Mouse (Mus musculus) CH12.LX (cell line): ENCODE data around the gene Esrrb. TPM values are rescaled to one million over a fixed set of nuclear protein-coding genes. Genes with fewer than 3 reads are reported as not detected.

Source experiments
- DNase-seq: peaks from one replicate; pipeline ENCODE4 v3.0.0-alpha.2; 2013; ENCODE audit errors: extremely low read depth
- H3K27ac ChIP-seq: 2 replicates; pipeline ENCODE4 v1.5.1; 2012; ENCODE audit warnings: low read depth, mild to moderate bottlenecking, control low read depth, moderate library complexity; ENCODE audit not compliant: insufficient read depth
- H3K27me3 ChIP-seq: replicated peaks from 2 replicates; pipeline ENCODE3; 2012; ENCODE audit warnings: inconsistent platforms
- H3K36me3 ChIP-seq, 2 experiments: replicated peaks in 1 of 2; 2 replicates each; pipeline versions ENCODE3 to v1.6.1; 2012; ENCODE audit warnings: inconsistent platforms in 1 of 2, low read length in 1 of 2, mild to moderate bottlenecking in 1 of 2, mixed read lengths in 1 of 2, moderate library complexity in 1 of 2; ENCODE audit not compliant: control insufficient read depth in 1 of 2, insufficient read depth in 1 of 2
- H3K4me1 ChIP-seq, 2 experiments: 2 replicates each; pipeline ENCODE4 v1.6.1; 2012; ENCODE audit warnings: inconsistent platforms in 1 of 2, moderate library complexity in 1 of 2; ENCODE audit not compliant: insufficient read depth in 2 of 2, control insufficient read depth in 1 of 2
- H3K4me2 ChIP-seq: 2 replicates; pipeline ENCODE4 v1.6.1; 2012; ENCODE audit warnings: low read depth, mild to moderate bottlenecking, control low read depth; ENCODE audit not compliant: poor library complexity, insufficient read depth, severe bottlenecking
- H3K4me3 ChIP-seq, 3 experiments: fragments of 150-350 bp in 1 of 3; sonication (generic) in 1 of 3; replicated peaks in 1 of 3; 2 replicates each; pipeline versions ENCODE3 to v1.5.1; 2011 to 2012; ENCODE audit warnings: low read depth in 2 of 3, low read length in 2 of 3, mild to moderate bottlenecking in 2 of 3, moderate library complexity in 2 of 3, control low read depth in 1 of 3, improper control_type of control experiment in 1 of 3, inconsistent platforms in 1 of 3, mixed read lengths in 1 of 3; ENCODE audit not compliant: poor library complexity in 1 of 3
- H3K79me2 ChIP-seq: replicated peaks from 2 replicates; pipeline ENCODE4 v1.6.1; 2012; ENCODE audit warnings: mild to moderate bottlenecking, moderate library complexity; ENCODE audit not compliant: control insufficient read depth, poor library complexity, insufficient read depth, severe bottlenecking; ENCODE audit errors: extremely low read depth
- H3K9ac ChIP-seq: 2 replicates; pipeline ENCODE4 v1.6.1; 2012; ENCODE audit warnings: low read depth, mild to moderate bottlenecking, control low read depth, moderate library complexity; ENCODE audit not compliant: insufficient read depth
- H3K9me3 ChIP-seq: replicated peaks from 2 replicates; pipeline ENCODE3; 2012; ENCODE audit warnings: low read length, inconsistent platforms, mixed read lengths
- CHD2 ChIP-seq: IDR thresholded peaks from 2 replicates; pipeline ENCODE4 v1.6.1; 2011; ENCODE audit warnings: low read length, improper control_type of control experiment
- CTCF ChIP-seq, 2 experiments: IDR thresholded peaks in 1 of 2; conservative IDR thresholded peaks in 1 of 2; 2 replicates each; pipeline ENCODE4 v1.5.1; 2011 to 2012; ENCODE audit warnings: low read depth in 2 of 2, low read length in 2 of 2, improper control_type of control experiment in 1 of 2, inconsistent platforms in 1 of 2, mild to moderate bottlenecking in 1 of 2, moderate library complexity in 1 of 2
- ELF1 ChIP-seq: IDR thresholded peaks from 2 replicates; pipeline ENCODE4 v1.6.1; 2014; ENCODE audit warnings: low read depth, mild to moderate bottlenecking, inconsistent platforms, low read length, improper control_type of control experiment
- ETS1 ChIP-seq: conservative IDR thresholded peaks from 2 replicates; pipeline ENCODE4 v1.6.1; 2012; ENCODE audit warnings: low read depth, mild to moderate bottlenecking, inconsistent platforms, low read length, improper control_type of control experiment, moderate library complexity
- GABPA ChIP-seq: IDR thresholded peaks from 2 replicates; pipeline ENCODE4 v1.6.1; 2012; ENCODE audit warnings: low read depth, low read length, improper control_type of control experiment, inconsistent platforms; ENCODE audit not compliant: insufficient replicate concordance
- IRF4 ChIP-seq: IDR thresholded peaks from 2 replicates; pipeline ENCODE4 v1.6.1; 2014; ENCODE audit warnings: low read depth, mild to moderate bottlenecking, inconsistent platforms, low read length, improper control_type of control experiment
- JUND ChIP-seq: conservative IDR thresholded peaks from 2 replicates; pipeline ENCODE4 v1.6.1; 2011; ENCODE audit warnings: low read depth, low read length, improper control_type of control experiment
- KAT2A ChIP-seq: IDR thresholded peaks from 2 replicates; pipeline ENCODE4 v1.6.1; 2012; ENCODE audit warnings: low read length, improper control_type of control experiment, inconsistent platforms; ENCODE audit not compliant: insufficient replicate concordance
- MAFK ChIP-seq: IDR thresholded peaks from 2 replicates; pipeline ENCODE4 v1.6.1; 2011; ENCODE audit warnings: low read length, improper control_type of control experiment; ENCODE audit not compliant: insufficient replicate concordance
- MEF2A ChIP-seq: IDR thresholded peaks from 2 replicates; pipeline ENCODE4 v1.6.1; 2014; ENCODE audit warnings: low read depth, mild to moderate bottlenecking, inconsistent platforms, low read length, improper control_type of control experiment, borderline replicate concordance
- MXI1 ChIP-seq: IDR thresholded peaks from 2 replicates; pipeline ENCODE4 v1.6.1; 2011; ENCODE audit warnings: mild to moderate bottlenecking, low read depth, low read length, improper control_type of control experiment
- NELFE ChIP-seq: IDR thresholded peaks from 2 replicates; pipeline ENCODE4 v1.6.1; 2011; ENCODE audit warnings: low read depth, low read length, improper control_type of control experiment
- NRF1 ChIP-seq: IDR thresholded peaks from 2 replicates; pipeline ENCODE4 v1.6.1; 2014; ENCODE audit warnings: low read depth, mild to moderate bottlenecking, inconsistent platforms, low read length, improper control_type of control experiment, moderate library complexity
- POLR2A ChIP-seq: IDR thresholded peaks from 2 replicates; pipeline ENCODE4 v1.6.1; 2011; ENCODE audit warnings: low read depth, mild to moderate bottlenecking, improper control_type of control experiment, low read length
- POLR2AphosphoS2 ChIP-seq: IDR thresholded peaks from 2 replicates; pipeline ENCODE4 v1.6.1; 2011; ENCODE audit warnings: low read depth, low read length, improper control_type of control experiment
- RAD21 ChIP-seq: IDR thresholded peaks from 2 replicates; pipeline ENCODE4 v1.6.1; 2011; ENCODE audit warnings: low read depth, mild to moderate bottlenecking, low read length, improper control_type of control experiment, moderate library complexity
- SIN3A ChIP-seq: IDR thresholded peaks from 2 replicates; pipeline ENCODE4 v1.6.1; 2012; ENCODE audit warnings: low read length, improper control_type of control experiment, inconsistent platforms
- USF1 ChIP-seq: IDR thresholded peaks from 2 replicates; pipeline ENCODE4 v1.6.1; 2014; ENCODE audit warnings: low read depth, mild to moderate bottlenecking, inconsistent platforms, low read length, improper control_type of control experiment
- USF2 ChIP-seq: conservative IDR thresholded peaks from 2 replicates; pipeline ENCODE4 v1.6.1; 2011; ENCODE audit warnings: low read depth, low read length, improper control_type of control experiment
- ZC3H11A ChIP-seq: IDR thresholded peaks from 2 replicates; pipeline ENCODE4 v1.6.1; 2012; ENCODE audit warnings: low read depth, mild to moderate bottlenecking, inconsistent platforms, low read length, improper control_type of control experiment
- ZNF384 ChIP-seq: IDR thresholded peaks from 2 replicates; pipeline ENCODE4 v1.6.1; 2012; ENCODE audit warnings: low read depth, low read length, improper control_type of control experiment, inconsistent platforms
- dilution Hi-C: fragments of 300-500 bp; cut with MboI; formaldehyde crosslinking; loops from 2 replicates; pipeline ENCODE4 v1.14.3; 2020; ENCODE audit warnings: low sequenced_read_pairs; ENCODE audit not compliant: extremely low pct_unique_long_range_greater_than_20kb, extremely low pct_ligation_motif_present
- in situ Hi-C: fragments of 300-500 bp; cut with MboI; formaldehyde crosslinking; loops from 3 replicates; pipeline ENCODE4 v1.14.3; 2019; ENCODE audit warnings: low sequenced_read_pairs, low pct_ligation_motif_present, low pct_unique_long_range_greater_than_20kb, mixed read lengths
- polyA plus RNA-seq: library from polyadenylated mRNA; unstranded; fragments of >175 nt; gene quantifications from 2 replicates; pipeline ENCODE4 v1.2.1, GENCODE M21; 2012; ENCODE audit warnings: low read depth; ENCODE audit not compliant: insufficient read length
- total RNA-seq, 2 experiments: library from RNA; depleted of rRNA; stranded (reverse); fragments of 300-350 nt in 1 of 2; fragments of >200 nt in 1 of 2; gene quantifications; 2 replicates each; pipeline ENCODE4 v1.2.3; 2012 to 2014

Esrrb gene
- total and polyA plus RNA-seq, 3 experiments: not detected

- Histone ChIP-seq H3K9me3 (peaks cover 2% of the 10 kb centered on the region), H3K4me2 (no peak overlapping the region), H3K27ac (no peak overlapping the region), H3K27me3 (peaks cover 82% of the 10 kb centered on the region), H3K9ac (no peak overlapping the region), H3K36me3 (no peaks in the 10 kb centered on the region), H3K4me3 (no peak overlapping the region), H3K79me2 (no peaks in the 10 kb centered on the region), H3K4me1 (no peaks in the 10 kb centered on the region)
- DNase-seq: no peak
- in situ Hi-C loops (no loop called here), dilution Hi-C loops (no loop called here)
- TF ChIP-seq ZC3H11A (no peak), JUND (no peak), MEF2A (no peak), MAFK (no peak), RAD21 (no peak), MXI1 (no peak), GABPA (no peak), POLR2AphosphoS2 (no peak)
These were observed 176.9 kb downstream of the Esrrb start for GRCm38 (mm10) chr12:86537799-86538198.

- no peak for DNase-seq
- peaks cover 2% of the 10 kb centered on the region for H3K9me3 ChIP-seq
- in situ Hi-C loops (no loop called here), dilution Hi-C loops (no loop called here)
- H3K27me3 ChIP-seq: peaks cover 85% of the 10 kb centered on the region
- no peaks in the 10 kb centered on the region for H3K36me3 ChIP-seq
- no peak overlapping the region for H3K9ac ChIP-seq
- no peaks in the 10 kb centered on the region for H3K4me1 ChIP-seq
- no peak for TF ChIP-seq SIN3A
- no peak for TF ChIP-seq ETS1
- no peak for TF ChIP-seq CHD2
- TF ChIP-seq ELF1: no peak
- H3K4me3 ChIP-seq: no peak overlapping the region
- no peaks in the 10 kb centered on the region for H3K79me2 ChIP-seq
- no peak overlapping the region for H3K27ac ChIP-seq
- no peak overlapping the region for H3K4me2 ChIP-seq
These were observed 177.8 kb downstream of the Esrrb start for GRCm38 (mm10) chr12:86538711-86539110.

- H3K27ac ChIP-seq: no peak overlapping the region
- peaks cover 2% of the 10 kb centered on the region for H3K9me3 ChIP-seq
- dilution Hi-C loops (no loop called here), in situ Hi-C loops (no loop called here)
- no peak for DNase-seq
- H3K4me2 ChIP-seq: no peak overlapping the region
- no peak overlapping the region for H3K9ac ChIP-seq
- H3K79me2 ChIP-seq: no peaks in the 10 kb centered on the region
- no peaks in the 10 kb centered on the region for H3K4me1 ChIP-seq
- peaks cover 79% of the 10 kb centered on the region for H3K27me3 ChIP-seq
- TF ChIP-seq ELF1: no peak
- no peak for TF ChIP-seq CTCF (conservative IDR thresholded peaks at IDR 0.05 in 1 of 2, IDR thresholded peaks at IDR 0.05 in 1 of 2; ENCODE audit: low read depth in 2 of 2, low read length in 2 of 2)
- no peak for TF ChIP-seq NELFE
- no peak for TF ChIP-seq ZNF384
- no peak for TF ChIP-seq POLR2A
- TF ChIP-seq NRF1: no peak
- no peak for TF ChIP-seq GABPA
- no peak for TF ChIP-seq KAT2A
- no peak for TF ChIP-seq ZC3H11A
- TF ChIP-seq USF2: no peak
- no peak for TF ChIP-seq IRF4
- no peak for TF ChIP-seq USF1
- TF ChIP-seq MEF2A: no peak
- H3K36me3 ChIP-seq: no peaks in the 10 kb centered on the region
- no peak overlapping the region for H3K4me3 ChIP-seq
These were observed 178.6 kb downstream of the Esrrb start for GRCm38 (mm10) chr12:86539511-86539910.
